Mouse (Mus musculus) testis, postnatal 14 days (tissue): Measurements from ENCODE around the gene Ppif.

Source experiments
- DNase-seq: peaks from one replicate; pipeline ENCODE4 v3.0.0; 2021; ENCODE audit warnings: low spot score

Gene Ppif

DNA sequence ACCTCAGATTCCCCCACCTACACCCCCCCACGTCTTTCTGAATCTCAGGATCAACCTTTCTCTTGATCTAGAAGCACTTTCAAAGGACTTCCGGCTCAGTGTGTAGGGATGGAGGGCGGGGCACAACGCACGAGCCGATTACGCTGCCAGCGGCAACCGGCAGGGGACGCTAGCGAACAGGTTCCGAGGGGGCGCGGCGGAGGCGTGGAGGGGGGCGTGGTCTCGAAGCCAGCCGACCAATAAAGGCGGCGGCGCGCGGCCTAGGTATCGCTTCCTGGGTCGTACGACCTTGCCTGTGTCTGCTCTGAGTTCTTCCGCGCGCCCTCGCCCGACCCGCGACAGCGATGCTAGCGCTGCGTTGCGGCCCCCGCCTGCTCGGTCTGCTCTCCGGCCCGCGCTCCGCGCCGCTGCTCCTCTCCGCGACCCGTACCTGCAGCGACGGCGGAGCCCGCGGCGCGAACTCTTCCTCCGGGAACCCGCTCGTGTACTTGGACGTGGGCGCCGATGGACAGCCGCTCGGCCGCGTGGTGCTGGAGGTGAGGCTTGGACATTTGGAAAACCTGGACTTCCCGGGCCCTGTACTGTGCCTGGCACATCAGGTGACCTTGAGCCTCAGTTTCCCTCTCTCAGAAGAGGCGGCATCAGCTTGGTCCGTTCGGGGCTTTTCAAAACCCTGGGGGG, at the start of gene Ppif:
Ppif (plus strand) TSS at position 267 of the 681 bp plus-strand sequence.
- DNase-seq, result peak; percentile 94

DNA sequence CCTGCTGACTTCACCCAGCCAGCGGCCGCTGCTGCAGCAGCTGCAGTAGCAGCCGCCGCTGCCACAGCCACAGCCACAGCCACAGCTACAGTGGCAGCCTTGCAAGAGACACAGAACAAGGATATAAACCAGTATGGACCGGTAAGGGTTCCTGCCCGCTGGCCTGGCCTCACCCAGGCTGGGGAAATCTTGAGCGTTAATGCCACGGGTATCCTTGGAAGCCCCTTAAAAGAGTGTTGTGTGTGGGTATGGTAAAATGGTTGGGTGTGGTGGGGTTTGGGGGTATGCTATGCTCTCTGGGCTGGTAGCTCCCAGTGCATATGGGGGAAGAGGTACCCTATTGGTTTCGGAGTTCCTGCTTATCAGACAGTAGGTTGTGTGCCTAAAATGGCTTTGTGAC, 48.2 kb upstream of the Ppif start:
- no peak for DNase-seq

- DNase-seq, result peak; percentile 60
Measured at GRCm38 (mm10) chr14:25646161-25646621, 47.8 kb upstream of the Ppif start.

GRCm38 (mm10) chr14:25651131-25651530, 42.8 kb upstream of the Ppif start:
- DNase-seq, result no peak

- DNase-seq, result no peak
Measured at GRCm38 (mm10) chr14:25651905-25652304, 42.0 kb upstream of the Ppif start.

DNA sequence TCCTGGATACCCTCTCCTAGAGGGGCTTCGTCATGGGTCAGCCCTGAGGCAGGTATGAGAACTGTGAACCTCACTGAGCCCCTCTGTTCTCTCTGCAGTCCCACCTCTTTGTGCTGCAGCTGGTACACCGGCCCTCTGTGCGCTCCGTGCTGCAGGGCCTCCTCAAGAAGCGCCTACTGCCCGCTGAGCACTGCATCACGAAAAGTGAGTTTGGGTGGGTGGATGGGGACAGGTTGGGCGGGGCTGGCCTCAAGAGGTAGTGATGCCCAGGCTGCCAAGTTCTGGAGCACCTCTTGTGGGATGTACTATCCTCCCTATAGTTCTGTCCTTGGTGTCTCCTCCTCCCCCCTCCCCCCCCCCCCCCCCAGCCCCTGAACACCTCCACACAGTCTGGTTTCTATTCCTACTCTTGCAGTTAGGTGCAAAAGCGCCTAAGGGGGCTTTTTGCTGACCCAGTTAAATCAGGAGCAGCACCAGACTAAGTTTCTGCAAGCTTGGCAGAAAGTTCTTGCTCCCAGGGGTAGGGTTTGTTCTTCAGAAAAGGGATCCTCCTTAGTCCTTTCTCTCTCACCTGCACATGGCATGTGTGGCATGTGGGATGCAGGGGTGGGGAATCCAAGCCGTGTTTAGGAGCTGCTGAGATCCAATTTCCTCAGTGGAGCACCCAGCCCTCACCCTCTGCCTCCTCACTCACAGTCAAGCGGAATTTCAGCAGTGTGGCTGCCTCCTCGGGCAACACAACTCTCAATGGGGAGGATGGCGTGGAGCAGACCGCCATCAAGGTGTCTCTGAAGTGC, 39.4 kb upstream of the Ppif start:
- no peak for DNase-seq

- no peak for DNase-seq
Measured at GRCm38 (mm10) chr14:25660661-25661060, 33.3 kb upstream of the Ppif start.

GRCm38 (mm10) chr14:25661185-25661920, 32.6 kb upstream of the Ppif start:
- no peak for DNase-seq

- DNase-seq, result no peak
Measured at GRCm38 (mm10) chr14:25663649-25664309, 30.2 kb upstream of the Ppif start.

GRCm38 (mm10) chr14:25664310-25664695, 29.7 kb upstream of the Ppif start:
- no peak for DNase-seq

GRCm38 (mm10) chr14:25665314-25665970, 28.5 kb upstream of the Ppif start:
- DNase-seq, result peak; percentile 63

- no peak for DNase-seq
Measured at GRCm38 (mm10) chr14:25666668-25667376, 27.1 kb upstream of the Ppif start.

GRCm38 (mm10) chr14:25667587-25667986, 26.4 kb upstream of the Ppif start:
- no peak for DNase-seq

- no peak for DNase-seq
Measured at GRCm38 (mm10) chr14:25679625-25680024, 14.3 kb upstream of the Ppif start.

DNA sequence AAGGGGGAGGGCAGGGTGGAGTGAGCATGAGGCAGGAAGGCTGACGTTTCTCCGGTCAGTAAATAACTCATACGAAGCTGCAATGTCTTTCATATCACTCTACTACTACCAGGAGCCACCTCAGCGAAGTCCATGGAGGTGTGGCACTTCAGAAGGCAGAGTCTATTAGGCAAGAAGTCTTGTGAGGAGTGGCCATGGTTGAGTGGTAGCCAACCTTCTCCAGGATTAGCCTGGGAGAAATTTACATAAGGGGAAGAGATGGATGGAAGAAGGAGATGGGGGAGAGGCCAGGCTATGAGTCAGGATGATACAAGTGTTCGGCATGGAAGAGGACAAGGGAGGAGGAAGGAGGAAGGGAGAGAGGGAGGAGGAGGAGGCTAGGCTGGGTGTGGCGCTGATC, 11.9 kb upstream of the Ppif start:
- DNase-seq, result no peak

GRCm38 (mm10) chr14:25686216-25686945, 7.6 kb upstream of the Ppif start:
- no peak for DNase-seq

GRCm38 (mm10) chr14:25686983-25687901, 6.7 kb upstream of the Ppif start:
- DNase-seq, result no peak

GRCm38 (mm10) chr14:25693271-25693887, 575 bp upstream of the Ppif start:
- DNase-seq, result no peak

- peak; percentile 39 for DNase-seq
Measured at GRCm38 (mm10) chr14:25694569-25694897, 579 bp downstream of the Ppif start.
